Mouse (Mus musculus): ENCODE data around the gene Dnase1l2.
A peak's percentile ranks its signal among the peaks of the same experiment; 100 is the strongest.
"Not testable (repeated sequence)": the region's sequence is repeated elsewhere in the genome, so short reads cannot be mapped to it uniquely, and the experiment has no call there.

The Dnase1l2 gene

DNA sequence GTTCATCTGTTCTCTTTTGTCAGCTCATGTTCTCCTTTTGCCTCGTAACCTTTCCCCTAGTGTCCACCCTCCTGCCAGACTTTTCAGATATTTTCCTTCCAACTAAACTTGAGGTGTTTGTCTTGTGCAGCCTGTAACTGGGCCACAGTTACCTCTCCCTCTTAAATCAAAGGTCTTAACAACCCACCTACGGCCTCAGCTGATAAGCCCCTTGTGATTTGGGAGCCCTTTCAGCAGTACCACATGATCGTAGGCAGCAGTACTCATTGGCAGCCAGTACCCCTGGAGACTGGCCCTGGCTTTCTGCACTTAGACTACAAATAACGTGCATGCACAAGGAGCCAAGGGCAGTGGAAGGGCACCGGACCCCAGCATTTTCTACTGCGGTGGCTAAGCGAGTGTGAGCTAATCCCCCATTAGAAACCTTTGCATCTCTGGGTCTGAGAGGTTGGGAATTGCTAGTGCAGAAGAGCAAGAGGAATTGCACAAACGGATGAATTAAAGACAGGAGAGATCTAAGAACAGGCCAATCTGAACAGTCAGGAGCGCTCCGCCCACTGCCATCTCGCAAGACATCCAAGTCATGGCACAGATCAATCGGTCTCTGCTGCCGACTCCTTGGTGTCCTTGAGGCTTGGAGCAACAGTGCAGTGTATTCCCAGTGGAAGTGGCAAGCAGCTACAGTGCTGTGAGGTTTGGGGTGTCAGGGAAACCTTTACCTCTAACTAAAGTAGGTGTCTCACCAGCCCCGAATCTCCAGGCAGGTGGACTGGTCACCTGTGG lies 13.5 kb downstream of the Dnase1l2 start:
- DNase-seq (ENCODE audit: low spot score in 2 of 2) = no peak

DNA sequence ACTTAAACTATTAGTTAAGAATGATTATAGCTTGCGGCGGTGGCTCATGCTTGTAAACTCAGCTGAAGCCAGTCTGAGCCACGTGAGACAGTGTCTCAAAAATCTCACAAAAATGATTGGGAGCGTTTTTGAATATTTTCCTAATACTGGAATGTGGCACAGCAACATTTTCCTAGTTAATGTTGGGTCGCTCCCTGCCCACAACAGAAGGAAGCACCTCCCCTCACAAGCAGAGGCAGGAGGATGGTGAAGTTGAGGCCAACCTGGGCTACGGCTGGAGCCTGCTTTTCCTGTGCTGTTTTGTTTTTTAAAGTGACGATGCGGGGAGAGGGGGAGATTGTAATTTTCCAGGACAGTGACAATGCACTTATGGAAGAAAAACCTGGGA lies 15.7 kb downstream of the Dnase1l2 start:
- no peak for DNase-seq (ENCODE audit: low spot score in 2 of 2)

DNA sequence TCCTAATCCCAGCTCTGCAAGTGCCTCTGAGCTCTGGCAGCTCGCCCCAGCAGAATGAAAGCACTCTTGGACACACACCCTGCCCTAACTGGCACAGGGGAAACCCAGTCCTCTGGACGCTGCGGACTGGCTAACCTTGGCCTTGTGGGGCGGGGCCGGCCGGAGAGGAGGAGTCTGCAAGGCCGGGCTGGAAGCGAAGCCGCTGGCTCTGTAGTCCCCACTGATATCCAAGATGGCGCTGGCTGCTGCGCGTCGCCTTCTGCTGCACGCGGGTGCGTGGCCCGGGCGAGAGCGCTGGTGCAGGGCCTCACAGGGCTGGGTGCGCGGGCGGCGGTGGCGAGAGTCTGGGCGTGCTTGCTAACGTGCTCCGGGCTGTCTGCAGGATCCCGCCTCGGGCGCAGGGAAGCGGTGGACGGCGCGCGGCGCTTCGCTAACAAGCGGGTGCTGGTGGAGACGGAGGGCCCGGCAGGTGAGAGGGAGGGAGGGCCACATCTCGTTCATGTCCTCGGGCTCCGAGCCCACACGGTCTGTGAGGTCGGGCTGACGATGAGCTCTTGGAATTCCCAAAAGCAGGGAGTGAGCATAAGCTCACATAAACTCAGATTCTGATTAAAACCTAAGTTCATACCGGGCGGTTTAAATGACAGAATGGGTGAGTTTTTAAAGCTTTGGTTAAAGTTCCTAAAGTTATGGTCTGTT lies 16.3 kb downstream of the Dnase1l2 start, which contains the start of gene Eci1:
Gene Eci1 (plus strand): TSS at position 171 of the 699 bp plus-strand sequence.
- peak; percentile 87 to 89 for DNase-seq (ENCODE audit: low spot score in 2 of 2)

DNA sequence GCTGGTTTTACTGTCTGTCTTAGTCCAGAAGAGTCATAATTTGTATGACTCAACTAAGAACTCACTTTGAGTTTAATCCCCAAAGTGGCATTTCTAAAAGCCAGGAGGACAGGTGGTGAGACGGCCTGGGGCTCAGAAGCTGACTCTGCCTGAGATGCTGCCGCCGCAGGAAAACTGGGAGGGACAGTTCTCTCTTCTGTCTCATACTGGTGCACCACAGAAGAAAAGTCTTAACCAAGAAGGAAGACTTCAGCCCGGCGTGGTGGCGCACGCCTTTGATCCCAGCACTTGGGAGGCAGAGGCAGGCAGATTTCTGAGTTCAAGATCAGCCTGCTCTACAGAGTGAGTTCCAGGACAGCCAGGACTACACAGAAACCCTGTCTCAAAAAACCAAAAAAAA lies 17.0 kb downstream of the Dnase1l2 start:
- DNase-seq (ENCODE audit: low spot score in 2 of 2) = no peak

DNA sequence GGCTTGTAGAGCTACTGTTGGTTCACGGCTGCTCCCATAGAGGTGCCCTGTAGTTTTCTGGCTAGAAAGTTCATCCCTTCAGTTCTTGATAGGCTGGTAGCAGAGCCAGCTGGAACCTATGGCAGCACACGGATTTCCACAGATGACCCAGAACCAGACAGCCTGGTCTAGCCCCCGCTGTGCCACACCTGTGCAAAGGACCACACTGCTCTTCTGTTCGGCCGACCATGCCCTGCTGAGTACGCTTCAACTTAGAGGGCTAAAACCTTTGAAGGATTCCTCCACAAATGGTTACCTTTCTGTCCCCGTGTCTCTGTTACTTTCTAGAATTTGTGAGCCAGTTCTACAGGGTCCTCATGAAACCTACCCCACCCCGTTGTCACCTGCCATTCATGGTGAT lies 17.6 kb downstream of the Dnase1l2 start:
- DNase-seq (ENCODE audit: low spot score in 2 of 2) = not testable (repeated sequence)

DNA sequence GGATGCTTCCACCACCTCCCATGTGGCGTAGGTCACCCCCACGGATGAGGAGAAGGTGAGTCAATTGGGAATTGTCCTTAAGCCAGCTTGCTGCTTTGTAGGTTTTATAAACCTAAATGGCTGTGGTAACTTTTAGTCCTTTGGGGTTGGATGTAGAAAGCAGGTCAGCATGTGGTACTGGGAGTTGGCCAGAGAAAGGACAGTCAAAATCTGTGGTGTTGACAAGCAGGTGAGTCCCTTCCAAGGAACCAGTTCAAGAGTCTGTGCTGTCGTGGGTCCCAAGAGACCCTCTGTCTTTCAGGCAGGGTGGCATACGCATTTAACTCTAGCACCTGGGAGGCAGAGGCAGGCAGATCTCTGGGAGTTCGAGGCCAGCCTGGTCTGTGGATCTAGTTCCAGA lies 18.4 kb downstream of the Dnase1l2 start:
- no peak for DNase-seq (ENCODE audit: low spot score in 2 of 2)

DNA sequence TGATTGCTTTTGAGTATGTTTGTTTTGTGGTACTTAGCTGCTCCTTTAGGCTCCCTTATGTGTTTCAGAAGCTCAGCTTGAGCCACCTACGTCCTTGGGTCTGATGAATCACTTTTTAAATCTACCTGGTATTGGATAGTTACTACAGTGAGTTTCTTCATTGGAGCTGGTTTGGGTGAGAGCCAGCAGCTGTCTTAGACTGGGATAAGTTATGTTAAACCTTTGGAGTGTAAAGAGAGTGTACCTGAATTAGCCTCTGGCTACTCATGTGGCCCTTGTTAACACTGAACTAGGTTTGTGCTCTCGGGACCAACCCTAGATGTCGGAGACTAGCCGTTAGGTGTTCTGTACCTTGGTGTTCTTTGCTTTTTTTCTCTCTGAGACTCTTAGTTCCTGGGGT lies 19.8 kb downstream of the Dnase1l2 start:
- DNase-seq (ENCODE audit: low spot score in 2 of 2) = no peak

DNA sequence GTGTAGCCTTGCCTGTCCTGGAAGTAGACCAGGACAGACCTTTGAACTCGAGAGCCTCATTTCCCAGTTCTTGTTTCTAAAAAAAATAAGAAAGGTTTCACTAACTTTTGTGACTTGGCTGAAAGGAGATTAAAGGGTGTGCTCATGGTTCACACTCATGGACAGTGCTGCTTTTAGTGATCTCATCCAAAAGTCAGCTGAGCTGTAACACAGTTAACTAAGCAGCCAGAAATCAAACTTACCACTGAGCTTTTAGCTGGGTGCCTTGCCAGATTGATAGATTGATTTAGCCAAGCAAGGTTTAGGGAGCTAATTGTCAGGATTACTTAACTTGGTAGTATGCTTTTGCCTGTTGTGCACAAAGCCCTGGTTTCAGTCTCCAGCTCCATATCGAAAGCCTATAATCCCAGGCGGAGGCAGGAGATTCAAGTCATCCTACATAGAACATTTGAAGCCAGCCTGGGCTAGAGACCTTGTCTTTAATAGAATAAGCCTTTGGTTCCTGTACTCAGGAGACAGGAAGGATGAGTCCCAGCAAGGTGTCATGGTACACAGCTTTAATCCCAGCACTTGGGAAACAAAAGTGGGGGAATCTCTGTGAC lies 26.8 kb downstream of the Dnase1l2 start:
- no peak for DNase-seq (ENCODE audit: low spot score in 2 of 2)

DNA sequence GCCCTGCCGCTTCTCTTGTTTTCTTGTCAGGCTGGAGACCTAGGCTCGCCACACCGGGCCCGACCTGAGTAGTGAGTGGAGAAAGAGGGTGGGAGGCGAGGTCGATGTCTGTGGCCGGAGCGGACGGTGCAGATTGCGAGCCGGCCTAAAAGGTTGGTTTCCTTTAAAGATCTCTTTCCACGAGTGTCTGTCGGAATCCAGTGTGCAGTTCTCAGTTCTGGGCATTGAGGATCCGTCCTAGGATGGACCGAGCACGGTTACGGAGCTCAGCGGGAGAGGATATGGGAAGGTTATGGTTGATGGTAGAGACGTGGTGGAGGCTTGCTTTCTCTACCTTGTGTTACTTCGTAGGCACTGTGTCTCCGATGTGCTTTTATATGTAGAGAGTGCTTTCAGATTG lies 27.9 kb downstream of the Dnase1l2 start:
- DNase-seq (ENCODE audit: low spot score in 2 of 2) = no peak

DNA sequence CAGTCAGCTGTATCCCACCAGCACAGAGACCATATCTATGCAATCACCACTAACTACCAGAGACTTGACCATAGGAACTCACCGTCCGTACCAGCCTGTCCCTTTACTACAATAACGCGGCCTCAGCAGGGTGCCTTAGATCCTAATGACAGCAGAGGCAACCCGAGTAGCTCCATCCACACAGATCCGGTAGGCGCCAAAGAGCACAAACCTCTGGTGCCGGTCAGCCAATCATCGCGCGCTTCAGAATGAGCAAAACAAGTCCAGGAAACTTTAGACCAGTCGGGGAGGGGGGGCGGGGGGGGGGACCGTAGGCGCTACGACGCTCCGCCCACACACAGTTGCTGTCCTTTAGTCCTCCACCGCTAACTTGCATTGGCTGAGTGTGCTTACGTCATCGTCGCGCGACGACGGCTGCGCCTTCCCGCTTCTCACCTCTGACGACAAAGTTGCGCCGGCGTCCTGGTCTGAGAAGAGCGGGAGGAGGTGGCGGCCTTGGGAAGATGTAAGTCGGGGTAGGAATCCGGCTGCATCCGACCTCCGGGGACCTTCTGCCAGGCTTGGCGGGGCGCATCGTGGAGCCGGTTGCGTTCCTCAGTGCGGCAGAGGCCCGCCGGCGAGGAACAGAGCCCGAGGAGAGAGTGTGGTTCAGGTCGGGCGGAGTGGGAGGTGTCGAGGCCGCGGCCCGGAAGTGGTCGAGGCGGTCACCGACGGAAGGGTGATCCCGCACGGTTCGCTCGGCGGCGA lies 28.5 kb downstream of the Dnase1l2 start, which contains the start of gene Rnps1:
Gene Rnps1 (plus strand): TSS at position 336 of the 747 bp plus-strand sequence.
- DNase-seq (ENCODE audit: low spot score in 2 of 2) = peak; percentile 91 to 94

DNA sequence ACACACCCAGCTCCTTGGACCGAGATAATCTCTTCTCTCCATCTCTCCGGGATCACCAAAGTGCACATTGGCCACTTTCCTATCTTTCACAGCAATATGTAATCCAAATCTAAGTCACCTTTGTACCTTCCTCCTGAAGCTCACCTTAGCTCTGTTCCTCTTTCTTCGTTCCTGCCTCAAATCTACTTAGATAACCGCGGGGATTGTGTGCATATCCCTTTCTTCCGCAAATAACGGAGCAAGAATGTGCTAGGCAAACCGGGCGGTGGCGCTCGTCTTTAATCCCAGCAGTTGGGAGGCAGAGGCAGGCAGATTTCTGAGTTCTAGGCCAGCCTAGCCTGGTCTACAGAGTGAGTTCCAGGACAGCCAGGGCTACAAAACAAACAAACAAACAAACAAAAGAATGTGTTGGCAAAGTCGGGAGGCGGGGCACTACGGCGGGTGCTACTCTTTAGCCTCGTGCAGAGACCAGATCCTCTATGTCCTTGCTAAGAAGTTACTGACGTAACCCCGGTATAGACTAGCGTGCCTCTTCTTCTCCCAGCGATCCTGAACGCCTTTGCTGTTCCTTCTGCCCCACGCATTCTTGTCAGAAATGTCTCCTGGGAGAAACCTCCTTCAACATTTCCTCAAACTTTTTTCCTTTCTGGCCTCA lies 29.2 kb downstream of the Dnase1l2 start:
- no peak for DNase-seq (ENCODE audit: low spot score in 2 of 2)

DNA sequence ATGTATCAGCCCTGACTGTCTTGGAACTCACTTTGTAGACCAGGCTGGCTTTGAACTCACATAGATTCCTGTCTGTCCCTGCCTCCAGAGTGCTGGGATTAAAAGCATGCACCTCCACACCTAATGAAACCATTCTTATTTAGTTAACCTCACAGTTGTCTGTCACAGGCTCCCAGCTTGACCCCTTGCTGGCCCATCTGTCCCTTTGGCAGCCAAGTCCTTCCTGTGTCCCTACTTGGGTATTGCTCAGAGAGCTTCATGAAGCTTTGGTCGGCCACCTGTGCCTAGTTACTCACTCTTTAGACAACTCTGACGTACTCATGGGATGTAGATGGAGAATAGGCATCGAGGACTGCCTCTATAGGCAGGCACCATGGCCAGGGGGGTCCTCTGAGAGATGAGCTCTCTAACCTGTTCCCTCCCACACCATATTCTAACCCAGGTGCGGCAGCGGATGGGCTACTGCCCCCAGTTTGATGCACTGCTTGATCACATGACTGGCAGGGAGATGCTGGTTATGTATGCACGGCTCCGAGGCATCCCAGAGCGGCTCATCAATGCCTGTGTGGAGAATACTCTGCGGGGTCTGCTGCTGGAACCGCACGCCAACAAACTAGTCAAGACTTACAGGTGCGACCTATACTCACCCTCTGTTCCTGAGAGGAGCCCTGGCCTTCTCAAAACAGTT lies 35.6 kb downstream of the Dnase1l2 start:
- DNase-seq (ENCODE audit: low spot score in 2 of 2) = no peak

DNA sequence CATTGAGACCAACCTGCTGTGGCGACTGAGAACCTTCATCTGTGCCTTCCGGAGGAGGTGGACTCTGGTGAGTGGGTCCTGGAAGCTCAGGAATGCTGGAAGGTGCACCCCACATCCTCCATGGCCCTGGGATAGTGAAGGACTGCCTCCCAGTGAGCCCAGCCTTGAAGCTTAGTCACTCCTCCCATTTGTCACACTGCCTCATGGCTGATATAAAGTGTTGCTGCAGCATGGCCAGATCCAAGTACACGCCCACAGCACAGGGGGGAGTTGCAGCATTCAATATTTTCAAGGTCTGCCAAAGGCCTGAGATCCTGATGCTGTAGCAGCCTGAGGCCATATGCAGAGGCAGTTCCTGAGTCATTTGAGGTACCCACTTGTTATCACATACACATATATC lies 40.5 kb downstream of the Dnase1l2 start:
- no peak for DNase-seq (ENCODE audit: low spot score in 2 of 2)

DNA sequence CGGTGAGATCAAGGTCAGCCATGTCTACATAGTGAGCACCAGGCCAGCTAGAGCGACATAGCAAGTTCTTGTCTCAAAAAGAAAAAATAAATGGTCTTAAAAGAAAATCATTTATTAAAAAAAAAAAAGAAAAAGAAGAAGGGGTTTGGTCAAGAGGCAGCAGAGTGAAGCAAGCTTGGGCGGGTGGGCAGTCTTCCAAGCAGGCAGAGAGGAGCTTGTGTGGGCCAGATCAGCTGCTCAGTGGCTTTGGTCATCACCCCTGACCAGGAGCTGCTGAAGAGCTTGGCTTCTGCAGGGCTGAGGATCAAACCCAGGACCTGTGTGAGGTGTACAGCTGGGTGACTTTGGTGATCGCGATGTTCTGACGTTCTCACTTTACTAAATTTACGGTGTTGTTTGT lies 48.4 kb downstream of the Dnase1l2 start:
- no peak for DNase-seq (ENCODE audit: low spot score in 2 of 2)

DNA sequence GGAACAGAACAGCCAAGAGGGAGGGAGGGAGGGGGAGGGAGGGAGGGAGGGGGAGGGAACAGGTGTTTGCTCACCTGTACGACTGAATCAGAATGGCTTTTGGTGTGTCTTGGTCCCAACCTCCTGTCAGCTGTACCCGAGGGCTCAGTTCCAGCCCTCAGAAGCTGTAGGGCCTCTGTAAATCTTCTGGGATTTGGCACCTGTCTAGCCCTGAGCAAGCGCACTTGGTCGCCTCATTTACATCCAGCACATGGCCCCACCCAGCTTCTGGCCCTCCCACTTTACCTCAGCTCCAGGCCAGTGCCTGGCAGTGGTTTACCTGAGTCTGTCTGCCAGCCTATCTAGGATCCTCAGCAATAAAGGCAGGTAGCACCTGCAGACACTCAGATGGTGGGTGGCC lies 49.4 kb downstream of the Dnase1l2 start:
- no peak for DNase-seq (ENCODE audit: low spot score in 2 of 2)

DNA sequence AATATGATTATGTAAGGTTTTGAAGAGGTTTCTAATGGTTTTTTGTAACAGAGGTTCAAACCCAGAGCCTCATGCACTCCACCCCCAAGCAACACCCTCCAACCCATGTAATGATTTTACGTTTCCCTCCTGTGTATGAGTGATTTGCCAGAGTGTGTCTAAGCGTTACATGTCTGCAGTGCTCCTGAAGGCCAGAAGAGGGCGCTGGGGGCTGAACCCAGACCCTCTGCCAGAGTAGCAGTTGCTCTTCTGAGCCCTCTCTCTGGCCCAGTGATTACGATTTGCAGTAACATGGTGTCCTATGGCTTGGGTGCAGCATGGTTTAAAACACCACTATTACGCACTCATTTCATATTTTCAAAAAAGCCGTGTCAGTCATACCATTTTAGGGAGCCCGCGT lies 51.8 kb downstream of the Dnase1l2 start:
- no peak for DNase-seq (ENCODE audit: low spot score in 2 of 2)
